Mouse (Mus musculus) CH12.LX (cell line): ENCODE results near the gene Nol10. TPM values are rescaled to one million over a fixed set of nuclear protein-coding genes. Genes with fewer than 3 reads are reported as not detected.

Experiments used
- DNase-seq: peaks from one replicate; pipeline ENCODE4 v3.0.0-alpha.2; 2013; ENCODE audit errors: extremely low read depth
- H3K27ac ChIP-seq: 2 replicates; pipeline ENCODE4 v1.5.1; 2012; ENCODE audit warnings: low read depth, mild to moderate bottlenecking, control low read depth, moderate library complexity; ENCODE audit not compliant: insufficient read depth
- H3K27me3 ChIP-seq: replicated peaks from 2 replicates; pipeline ENCODE3; 2012; ENCODE audit warnings: inconsistent platforms
- H3K36me3 ChIP-seq, 2 experiments: replicated peaks in 1 of 2; 2 replicates each; pipeline versions ENCODE3 to v1.6.1; 2012; ENCODE audit warnings: inconsistent platforms in 1 of 2, low read length in 1 of 2, mild to moderate bottlenecking in 1 of 2, mixed read lengths in 1 of 2, moderate library complexity in 1 of 2; ENCODE audit not compliant: control insufficient read depth in 1 of 2, insufficient read depth in 1 of 2
- H3K4me1 ChIP-seq, 2 experiments: 2 replicates each; pipeline ENCODE4 v1.6.1; 2012; ENCODE audit warnings: inconsistent platforms in 1 of 2, moderate library complexity in 1 of 2; ENCODE audit not compliant: insufficient read depth in 2 of 2, control insufficient read depth in 1 of 2
- H3K4me2 ChIP-seq: 2 replicates; pipeline ENCODE4 v1.6.1; 2012; ENCODE audit warnings: low read depth, mild to moderate bottlenecking, control low read depth; ENCODE audit not compliant: poor library complexity, insufficient read depth, severe bottlenecking
- H3K4me3 ChIP-seq, 3 experiments: fragments of 150-350 bp in 1 of 3; sonication (generic) in 1 of 3; replicated peaks in 1 of 3; 2 replicates each; pipeline versions ENCODE3 to v1.5.1; 2011 to 2012; ENCODE audit warnings: low read depth in 2 of 3, low read length in 2 of 3, mild to moderate bottlenecking in 2 of 3, moderate library complexity in 2 of 3, control low read depth in 1 of 3, improper control_type of control experiment in 1 of 3, inconsistent platforms in 1 of 3, mixed read lengths in 1 of 3; ENCODE audit not compliant: poor library complexity in 1 of 3
- H3K79me2 ChIP-seq: replicated peaks from 2 replicates; pipeline ENCODE4 v1.6.1; 2012; ENCODE audit warnings: mild to moderate bottlenecking, moderate library complexity; ENCODE audit not compliant: control insufficient read depth, poor library complexity, insufficient read depth, severe bottlenecking; ENCODE audit errors: extremely low read depth
- H3K9ac ChIP-seq: 2 replicates; pipeline ENCODE4 v1.6.1; 2012; ENCODE audit warnings: low read depth, mild to moderate bottlenecking, control low read depth, moderate library complexity; ENCODE audit not compliant: insufficient read depth
- H3K9me3 ChIP-seq: replicated peaks from 2 replicates; pipeline ENCODE3; 2012; ENCODE audit warnings: low read length, inconsistent platforms, mixed read lengths
- CHD2 ChIP-seq: IDR thresholded peaks from 2 replicates; pipeline ENCODE4 v1.6.1; 2011; ENCODE audit warnings: low read length, improper control_type of control experiment
- CTCF ChIP-seq, 2 experiments: IDR thresholded peaks in 1 of 2; conservative IDR thresholded peaks in 1 of 2; 2 replicates each; pipeline ENCODE4 v1.5.1; 2011 to 2012; ENCODE audit warnings: low read depth in 2 of 2, low read length in 2 of 2, improper control_type of control experiment in 1 of 2, inconsistent platforms in 1 of 2, mild to moderate bottlenecking in 1 of 2, moderate library complexity in 1 of 2
- ELF1 ChIP-seq: IDR thresholded peaks from 2 replicates; pipeline ENCODE4 v1.6.1; 2014; ENCODE audit warnings: low read depth, mild to moderate bottlenecking, inconsistent platforms, low read length, improper control_type of control experiment
- EP300 ChIP-seq: IDR thresholded peaks from 2 replicates; pipeline ENCODE4 v1.6.1; 2011; ENCODE audit warnings: low read length, improper control_type of control experiment
- ETS1 ChIP-seq: conservative IDR thresholded peaks from 2 replicates; pipeline ENCODE4 v1.6.1; 2012; ENCODE audit warnings: low read depth, mild to moderate bottlenecking, inconsistent platforms, low read length, improper control_type of control experiment, moderate library complexity
- GABPA ChIP-seq: IDR thresholded peaks from 2 replicates; pipeline ENCODE4 v1.6.1; 2012; ENCODE audit warnings: low read depth, low read length, improper control_type of control experiment, inconsistent platforms; ENCODE audit not compliant: insufficient replicate concordance
- IRF4 ChIP-seq: IDR thresholded peaks from 2 replicates; pipeline ENCODE4 v1.6.1; 2014; ENCODE audit warnings: low read depth, mild to moderate bottlenecking, inconsistent platforms, low read length, improper control_type of control experiment
- KAT2A ChIP-seq: IDR thresholded peaks from 2 replicates; pipeline ENCODE4 v1.6.1; 2012; ENCODE audit warnings: low read length, improper control_type of control experiment, inconsistent platforms; ENCODE audit not compliant: insufficient replicate concordance
- POLR2AphosphoS2 ChIP-seq: IDR thresholded peaks from 2 replicates; pipeline ENCODE4 v1.6.1; 2011; ENCODE audit warnings: low read depth, low read length, improper control_type of control experiment
- RAD21 ChIP-seq: IDR thresholded peaks from 2 replicates; pipeline ENCODE4 v1.6.1; 2011; ENCODE audit warnings: low read depth, mild to moderate bottlenecking, low read length, improper control_type of control experiment, moderate library complexity
- SIN3A ChIP-seq: IDR thresholded peaks from 2 replicates; pipeline ENCODE4 v1.6.1; 2012; ENCODE audit warnings: low read length, improper control_type of control experiment, inconsistent platforms
- SMC3 ChIP-seq: IDR thresholded peaks from 2 replicates; pipeline ENCODE4 v1.6.1; 2011; ENCODE audit warnings: low read depth, low read length, improper control_type of control experiment
- TBP ChIP-seq: conservative IDR thresholded peaks from 2 replicates; pipeline ENCODE4 v1.6.1; 2011; ENCODE audit warnings: low read depth, low read length, improper control_type of control experiment
- TCF12 ChIP-seq: IDR thresholded peaks from 2 replicates; pipeline ENCODE4 v1.6.1; 2014; ENCODE audit warnings: low read depth, mild to moderate bottlenecking, inconsistent platforms, low read length, improper control_type of control experiment
- UBTF ChIP-seq: IDR thresholded peaks from 2 replicates; pipeline ENCODE4 v1.6.1; 2012; ENCODE audit warnings: low read depth, mild to moderate bottlenecking, inconsistent platforms, low read length, improper control_type of control experiment, moderate library complexity
- USF1 ChIP-seq: IDR thresholded peaks from 2 replicates; pipeline ENCODE4 v1.6.1; 2014; ENCODE audit warnings: low read depth, mild to moderate bottlenecking, inconsistent platforms, low read length, improper control_type of control experiment
- USF2 ChIP-seq: conservative IDR thresholded peaks from 2 replicates; pipeline ENCODE4 v1.6.1; 2011; ENCODE audit warnings: low read depth, low read length, improper control_type of control experiment
- ZC3H11A ChIP-seq: IDR thresholded peaks from 2 replicates; pipeline ENCODE4 v1.6.1; 2012; ENCODE audit warnings: low read depth, mild to moderate bottlenecking, inconsistent platforms, low read length, improper control_type of control experiment
- ZKSCAN1 ChIP-seq: IDR thresholded peaks from 2 replicates; pipeline ENCODE4 v1.6.1; 2012; ENCODE audit warnings: low read depth, inconsistent platforms, low read length, improper control_type of control experiment, borderline replicate concordance
- ZMIZ1 ChIP-seq: IDR thresholded peaks from 2 replicates; pipeline ENCODE4 v1.6.1; 2012; ENCODE audit warnings: low read depth, mild to moderate bottlenecking, inconsistent platforms, low read length, improper control_type of control experiment
- ZNF384 ChIP-seq: IDR thresholded peaks from 2 replicates; pipeline ENCODE4 v1.6.1; 2012; ENCODE audit warnings: low read depth, low read length, improper control_type of control experiment, inconsistent platforms
- dilution Hi-C: fragments of 300-500 bp; cut with MboI; formaldehyde crosslinking; loops from 2 replicates; pipeline ENCODE4 v1.14.3; 2020; ENCODE audit warnings: low sequenced_read_pairs; ENCODE audit not compliant: extremely low pct_unique_long_range_greater_than_20kb, extremely low pct_ligation_motif_present
- in situ Hi-C: fragments of 300-500 bp; cut with MboI; formaldehyde crosslinking; loops from 3 replicates; pipeline ENCODE4 v1.14.3; 2019; ENCODE audit warnings: low sequenced_read_pairs, low pct_ligation_motif_present, low pct_unique_long_range_greater_than_20kb, mixed read lengths
- polyA plus RNA-seq: library from polyadenylated mRNA; unstranded; fragments of >175 nt; gene quantifications from 2 replicates; pipeline ENCODE4 v1.2.1, GENCODE M21; 2012; ENCODE audit warnings: low read depth; ENCODE audit not compliant: insufficient read length
- total RNA-seq, 2 experiments: library from RNA; depleted of rRNA; stranded (reverse); fragments of 300-350 nt in 1 of 2; fragments of >200 nt in 1 of 2; gene quantifications; 2 replicates each; pipeline ENCODE4 v1.2.3; 2012 to 2014

Nol10 gene
- total and polyA plus RNA-seq, 3 experiments, result 10.9 to 65.8 (median 14.5) TPM

- DNase-seq, result no peak
- H3K79me2 ChIP-seq, result no peaks in the 10 kb centered on the region
- TF ChIP-seq USF1, result no peak
- no peak for TF ChIP-seq ZMIZ1
- no peak for TF ChIP-seq SMC3
- TF ChIP-seq KAT2A, result no peak
- TF ChIP-seq RAD21, result no peak
- no peak for TF ChIP-seq TBP
- TF ChIP-seq ELF1, result no peak
- TF ChIP-seq CTCF (conservative IDR thresholded peaks at IDR 0.05 in 1 of 2, IDR thresholded peaks at IDR 0.05 in 1 of 2; ENCODE audit: low read depth in 2 of 2, low read length in 2 of 2), result no peak
- H3K36me3 ChIP-seq, result no peaks in the 10 kb centered on the region
- H3K4me1 ChIP-seq, result peaks cover 14 to 45% of the 10 kb centered on the region in 2 experiments
- no peak overlapping the region for H3K4me2 ChIP-seq
- in situ Hi-C loops (no loop called here), dilution Hi-C loops (no loop called here)
- H3K9ac ChIP-seq, result no peak overlapping the region
- H3K4me3 ChIP-seq, result no peak overlapping the region
- no peak overlapping the region for H3K27ac ChIP-seq
- no peaks in the 10 kb centered on the region for H3K9me3 ChIP-seq
- H3K27me3 ChIP-seq, result no peaks in the 10 kb centered on the region
Measured at GRCm38 (mm10) chr12:17474681-17475080, 126.4 kb downstream of the Nol10 start.

GRCm38 (mm10) chr12:17475146-17475545 is 126.9 kb downstream of the Nol10 start:
- in situ Hi-C loops, result no loop called here
- no peak for DNase-seq
- Histone ChIP-seq H3K4me3 (no peak overlapping the region), H3K27ac (no peak overlapping the region), H3K27me3 (no peaks in the 10 kb centered on the region), H3K4me2 (no peak overlapping the region), H3K4me1 (peaks cover 11 to 41% of the 10 kb centered on the region in 2 experiments), H3K79me2 (no peaks in the 10 kb centered on the region), H3K36me3 (no peaks in the 10 kb centered on the region), H3K9ac (no peak overlapping the region), H3K9me3 (no peaks in the 10 kb centered on the region)
- TF ChIP-seq TCF12, result no peak
- TF ChIP-seq EP300, result no peak
- TF ChIP-seq UBTF, result no peak
- TF ChIP-seq RAD21, result no peak
- no peak for TF ChIP-seq CTCF (conservative IDR thresholded peaks at IDR 0.05 in 1 of 2, IDR thresholded peaks at IDR 0.05 in 1 of 2; ENCODE audit: low read depth in 2 of 2, low read length in 2 of 2)
- no peak for TF ChIP-seq IRF4
- TF ChIP-seq KAT2A, result no peak
- TF ChIP-seq SIN3A, result no peak
- no peak for TF ChIP-seq GABPA
- no peak for TF ChIP-seq POLR2AphosphoS2
- TF ChIP-seq ZNF384, result no peak
- no peak for TF ChIP-seq ZC3H11A
- no peak for TF ChIP-seq ZKSCAN1
- no peak for TF ChIP-seq CHD2
- TF ChIP-seq USF2, result no peak
- TF ChIP-seq ETS1, result no peak
- dilution Hi-C loops, result no loop called here
